Mouse (Mus musculus) G1E (cell line): ENCODE results near the gene AC124108.1.

Experiments
- CTCF ChIP-seq: IDR thresholded peaks from 2 replicates; pipeline ENCODE4 v1.5.1; 2012; ENCODE audit warnings: low read depth, low read length, inconsistent platforms, mixed read lengths
- TAL1 ChIP-seq: conservative IDR thresholded peaks from 2 replicates; pipeline ENCODE4 v1.6.1; 2012; ENCODE audit warnings: low read depth, low read length, inconsistent platforms, mixed read lengths

GRCm38 (mm10) chr1:132245010-132245409 is 53.8 kb downstream of the AC124108.1 start:
- TF ChIP-seq CTCF (no peak), TAL1 (no peak)
